ENCODE assay signal across 13 mouse cellular contexts in the genomic region with DNA sequence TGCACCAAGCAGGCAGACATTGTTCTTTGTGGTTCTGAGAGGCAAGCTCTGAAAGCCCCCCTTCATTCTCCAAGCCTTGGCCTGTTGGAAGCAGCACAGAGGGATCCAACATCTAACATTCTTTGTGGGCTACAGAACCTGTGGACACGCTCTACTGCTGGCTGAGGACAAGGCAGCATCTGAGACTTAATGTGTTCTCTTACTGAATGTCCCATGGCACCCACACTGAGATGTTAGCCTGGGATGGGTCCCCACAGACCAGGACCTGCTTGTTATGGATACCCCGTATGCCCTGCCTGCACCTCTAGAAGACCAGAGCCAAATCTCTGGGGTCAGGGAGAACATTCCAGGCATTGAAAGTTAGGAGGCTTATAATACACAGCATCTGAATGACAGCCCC. TPM values are rescaled to one million over a fixed set of nuclear protein-coding genes. Genes with fewer than 3 reads are reported as not detected.
DNase-seq lines count a peak whose midpoint lies in the region; ATAC-seq and TF ChIP-seq lines count a peak whose summit lies in the region.
"Had no signal": no experiment of that assay in that cellular context is flagged by ENCODE, and none has a peak within 500 bp of the region (broad histone marks: within the 10 kb centered on the region; RNA-seq: fewer than 3 reads in every experiment).

No protein-coding gene starts in this region.

- TF ChIP-seq EP300 in heart, adult 2 months (IDR thresholded peaks at IDR 0.05; ENCODE audit: insufficient read depth, low read depth, low read length): no peak

- H3K27ac ChIP-seq in cerebellum, adult 2 months (ENCODE audit: insufficient read depth, low read length): no peak overlapping the region
- 0 out of 2 replicates have a peak overlapping the region, but pooled peaks have one; percentile 22 for H3K27ac ChIP-seq in heart, embryonic 10.5 days
- H3K27ac ChIP-seq in heart, adult 2 months: no peak overlapping the region
- H3K27ac ChIP-seq in kidney, postnatal 0 days: no peak overlapping the region
- H3K27ac ChIP-seq in midbrain, embryonic 16.5 days (ENCODE audit: low read length): peak overlapping the region; percentile 12; the same call in 1 of the 2 replicates
- H3K27ac ChIP-seq in midbrain, embryonic 15.5 days: no peak overlapping the region
- H3K27ac ChIP-seq: heart, embryonic 15.5 days; liver, embryonic 12.5 days had no signal

- no peak overlapping the region for H3K4me3 ChIP-seq in cerebellum, adult 2 months (replicated peaks; ENCODE audit: insufficient read depth, low read depth, low read length)
- H3K4me3 ChIP-seq in heart, embryonic 10.5 days: no peak overlapping the region
- H3K4me3 ChIP-seq in heart, adult 2 months: no peak overlapping the region
- no peak overlapping the region for H3K4me3 ChIP-seq in kidney, postnatal 0 days (replicated peaks; ENCODE audit: low read depth, low read length)
- H3K4me3 ChIP-seq in midbrain, embryonic 16.5 days (ENCODE audit: low read depth, low read length): no peak overlapping the region
- no peak overlapping the region for H3K4me3 ChIP-seq in midbrain, embryonic 15.5 days
- H3K4me3 ChIP-seq: erythroblast, embryonic 14.5 days; heart, embryonic 15.5 days; liver, embryonic 12.5 days had no signal

- H3K4me1 ChIP-seq in cerebellum, adult 2 months (ENCODE audit: control insufficient read depth, insufficient read depth, low read length): no peaks in the 10 kb centered on the region
- H3K4me1 ChIP-seq in heart, embryonic 10.5 days: peaks cover 12% of the 10 kb centered on the region; the same call in 1 of the 2 replicates
- no peaks in the 10 kb centered on the region for H3K4me1 ChIP-seq in heart, adult 2 months (ENCODE audit: control insufficient read depth, insufficient read depth, low read length)
- no peaks in the 10 kb centered on the region for H3K4me1 ChIP-seq in kidney, postnatal 0 days (replicated peaks; ENCODE audit: insufficient read depth, low read length)
- no peaks in the 10 kb centered on the region for H3K4me1 ChIP-seq in midbrain, embryonic 16.5 days (ENCODE audit: control insufficient read depth, insufficient read depth, low read length)
- H3K4me1 ChIP-seq in midbrain, embryonic 15.5 days: no peaks in the 10 kb centered on the region
- H3K4me1 ChIP-seq: liver, embryonic 12.5 days had no signal

- TF ChIP-seq POLR2A in cerebellum, adult 2 months (IDR thresholded peaks at IDR 0.05; ENCODE audit: borderline replicate concordance, insufficient read depth, low read length): no peak
- no peak for TF ChIP-seq POLR2A in heart, adult 2 months (IDR thresholded peaks at IDR 0.05; ENCODE audit: insufficient read depth, low read depth, low read length)

- no peaks in the 10 kb centered on the region for H3K79me2 ChIP-seq in heart, adult 2 months (replicated peaks; ENCODE audit: control insufficient read depth, insufficient read depth, low read length)

- 0 out of 2 replicates have a peak, but pooled peaks have one; percentile 7 for TF ChIP-seq CTCF in cerebellum, adult 2 months (IDR thresholded peaks at IDR 0.05; ENCODE audit: borderline replicate concordance, insufficient read depth, low read depth, low read length)
- TF ChIP-seq CTCF in heart, adult 2 months (IDR thresholded peaks at IDR 0.05): no peak
- no peak for TF ChIP-seq CTCF in kidney, postnatal 0 days (IDR thresholded peaks at IDR 0.05; ENCODE audit: low read depth)

- H3K36me3 ChIP-seq in heart, embryonic 10.5 days: peaks cover 23% of the 10 kb centered on the region
- no peaks in the 10 kb centered on the region for H3K36me3 ChIP-seq in heart, adult 2 months (ENCODE audit: control insufficient read depth, insufficient read depth, low read length)
- H3K36me3 ChIP-seq in kidney, postnatal 0 days (ENCODE audit: insufficient read depth, low read length): peaks cover 7% of the 10 kb centered on the region
- peaks cover 6% of the 10 kb centered on the region for H3K36me3 ChIP-seq in midbrain, embryonic 16.5 days (ENCODE audit: control insufficient read depth, insufficient read depth, low read length)
- H3K36me3 ChIP-seq in midbrain, embryonic 15.5 days (replicated peaks): peaks cover 7% of the 10 kb centered on the region; the same call in 1 of the 2 replicates

- 0 out of 2 replicates have a peak, but pooled peaks have one; percentile 11 for ATAC-seq in kidney, postnatal 0 days (replicated peaks; ENCODE audit: low FRiP score, low read depth)
- peak; percentile 19; the same call in 1 of the 2 replicates for ATAC-seq in midbrain, embryonic 16.5 days
- ATAC-seq in midbrain, embryonic 15.5 days (replicated peaks): no peak

- 61% methylated on average over 2 of the region's 2 CpGs for WGBS in cerebellum, adult 2 months
- WGBS in heart, embryonic 10.5 days: 87% methylated on average over 2 of the region's 2 CpGs
- 86% methylated on average over 2 of the region's 2 CpGs for WGBS in heart, adult 2 months
- 91% methylated on average over 2 of the region's 2 CpGs for WGBS in kidney, postnatal 0 days
- WGBS in midbrain, embryonic 16.5 days: 89% methylated on average over 2 of the region's 2 CpGs
- WGBS in midbrain, embryonic 15.5 days: 89% methylated on average over 2 of the region's 2 CpGs

- DNase-seq in cerebellum, adult 2 months: no peak
- DNase-seq in cerebellum, adult 11-12 months: no peak
- no peak for DNase-seq in heart, embryonic 10.5 days (ENCODE audit: low spot score)
- DNase-seq in heart, adult 2 months: no peak
- DNase-seq in kidney, postnatal 0 days (ENCODE audit: low spot score): no peak
- DNase-seq in kidney, adult 9 months: no peak

- H3K4me2 ChIP-seq in kidney, postnatal 0 days (ENCODE audit: low read length): no peak overlapping the region
- H3K4me2 ChIP-seq in midbrain, embryonic 16.5 days (ENCODE audit: low read length): no peak overlapping the region
- no peak overlapping the region for H3K4me2 ChIP-seq in midbrain, embryonic 15.5 days
- H3K4me2 ChIP-seq: heart, embryonic 15.5 days; liver, embryonic 12.5 days had no signal

- no peaks in the 10 kb centered on the region for H3K27me3 ChIP-seq in cerebellum, adult 2 months (ENCODE audit: control insufficient read depth, insufficient read depth, low read length)
- no peaks in the 10 kb centered on the region for H3K27me3 ChIP-seq in heart, embryonic 10.5 days (ENCODE audit: insufficient read depth, poor library complexity, severe bottlenecking)
- no peaks in the 10 kb centered on the region for H3K27me3 ChIP-seq in heart, adult 2 months (ENCODE audit: control insufficient read depth, insufficient read depth, low read length)
- no peaks in the 10 kb centered on the region for H3K27me3 ChIP-seq in kidney, postnatal 0 days (ENCODE audit: insufficient read depth, low read length)
- H3K27me3 ChIP-seq in midbrain, embryonic 16.5 days (ENCODE audit: control insufficient read depth, insufficient read depth, low read depth, low read length): no peaks in the 10 kb centered on the region
- no peaks in the 10 kb centered on the region for H3K27me3 ChIP-seq in midbrain, embryonic 15.5 days (replicated peaks)
- H3K27me3 ChIP-seq: heart, embryonic 15.5 days; liver, embryonic 12.5 days had no signal

- intact Hi-C loops in heart, adult 2 months (cut with DNase I): loop anchor here (1.0 to 5.0 kb wide), 4 partner anchors 41 to 1878 kb away; partner anchors contain the start of gene Itm2c

- no peak overlapping the region for H3K9ac ChIP-seq in heart, adult 2 months (ENCODE audit: low read depth, low read length)
- no peak overlapping the region for H3K9ac ChIP-seq in kidney, postnatal 0 days (ENCODE audit: low read depth, low read length)
- no peak overlapping the region for H3K9ac ChIP-seq in midbrain, embryonic 16.5 days (ENCODE audit: low read depth, low read length)
- no peak overlapping the region for H3K9ac ChIP-seq in midbrain, embryonic 15.5 days
- H3K9ac ChIP-seq: heart, embryonic 15.5 days; liver, embryonic 12.5 days; liver, postnatal 0 days had no signal

- H3K9me3 ChIP-seq in heart, embryonic 10.5 days: no peaks in the 10 kb centered on the region
- H3K9me3 ChIP-seq in kidney, postnatal 0 days (replicated peaks; ENCODE audit: low read length): no peaks in the 10 kb centered on the region
- H3K9me3 ChIP-seq in midbrain, embryonic 16.5 days (replicated peaks; ENCODE audit: control insufficient read depth, low read length, poor library complexity, severe bottlenecking): no peaks in the 10 kb centered on the region
- no peaks in the 10 kb centered on the region for H3K9me3 ChIP-seq in midbrain, embryonic 15.5 days
- H3K9me3 ChIP-seq: G1E; heart, embryonic 15.5 days; liver, embryonic 12.5 days had no signal

RNA-seq across cellular contexts. Expression of gene Itm2c, which starts 40.2 kb away (rescaled TPM):
- 533 and 557 TPM in 2 replicates for polyA plus RNA-seq in cerebellum, adult 2 months (2012; rRNA removed)
- 193 and 231 TPM in 2 replicates for polyA plus RNA-seq in heart, embryonic 10.5 days (2016; fragmentation: Nextera tagmentation; extraction: Ambion mirVana)
- 10 to 100 TPM; 60.3 to 62.0 TPM for total RNA-seq in heart, adult 2 months (2021)
- polyA plus RNA-seq in heart, adult 2 months (2012; rRNA removed): 101 and 137 TPM in 2 replicates
- polyA plus RNA-seq in kidney, postnatal 0 days (2015; fragmentation: Nextera tagmentation; extraction: Ambion mirVana): 256 TPM in 2 replicates
- polyA plus RNA-seq in midbrain, embryonic 16.5 days (2015; fragmentation: Nextera tagmentation; extraction: Ambion mirVana): 249 and 258 TPM in 2 replicates
- polyA plus RNA-seq in midbrain, embryonic 15.5 days (2015; fragmentation: Nextera tagmentation; extraction: Ambion mirVana): 233 and 248 TPM in 2 replicates

Comparison
In these comparisons a context has a peak if more than half of its experiments do, and no peak if none do; other contexts are left out.
1. H3K27ac ChIP-seq: peak in heart, embryonic 10.5 days (single experiment) and midbrain, embryonic 16.5 days (single experiment); none in cerebellum, adult 2 months (single experiment), heart, adult 2 months (single experiment), kidney, postnatal 0 days (single experiment) and midbrain, embryonic 15.5 days (single experiment).